Mouse (Mus musculus) heart, postnatal 10 days (tissue): ENCODE data around the gene Pygl. TPM values are rescaled to one million over a fixed set of nuclear protein-coding genes. Genes with fewer than 3 reads are reported as not detected.
"Not testable (repeated sequence)": the region's sequence is repeated elsewhere in the genome, so short reads cannot be mapped to it uniquely, and the experiment has no call there.

Experiments
- DNase-seq, 2 experiments: peaks; one replicate each; pipeline ENCODE4 v3.0.0; 2021
- intact Hi-C: fragments of 180-260 bp; cut with DNase I; formaldehyde crosslinking; loops from one replicate; pipeline ENCODE4 v1.15.1; 2025
- total RNA-seq, 2 experiments: library from RNA; stranded (reverse); gene quantifications; 2 replicates each; pipeline ENCODE4 v1.2.3; 2021

Gene Pygl
- total RNA-seq, 2 experiments from 2014 or later: 8.6 to 13.0 TPM

DNA sequence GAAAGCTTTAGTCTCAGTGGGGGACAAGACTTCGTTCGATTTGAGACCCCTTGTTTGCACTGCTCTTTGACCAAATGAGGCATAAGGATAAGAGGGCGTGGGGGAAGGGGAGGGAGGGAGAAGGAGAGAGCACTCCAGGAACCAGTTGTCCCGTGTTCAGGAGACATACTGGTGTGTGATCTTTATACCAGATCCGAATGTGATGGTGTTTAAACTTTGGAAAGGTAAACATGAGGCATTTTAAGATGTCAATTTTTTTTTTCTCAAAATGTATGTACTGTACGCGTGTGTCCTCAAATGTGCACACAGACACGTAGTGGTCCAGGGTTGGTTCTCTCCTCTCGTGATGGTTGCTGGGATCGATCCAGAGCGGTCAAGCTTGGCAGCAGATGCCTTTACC, 3.1 kb downstream of the Pygl start:
- no peak for DNase-seq
- intact Hi-C loops: no loop called here

DNA sequence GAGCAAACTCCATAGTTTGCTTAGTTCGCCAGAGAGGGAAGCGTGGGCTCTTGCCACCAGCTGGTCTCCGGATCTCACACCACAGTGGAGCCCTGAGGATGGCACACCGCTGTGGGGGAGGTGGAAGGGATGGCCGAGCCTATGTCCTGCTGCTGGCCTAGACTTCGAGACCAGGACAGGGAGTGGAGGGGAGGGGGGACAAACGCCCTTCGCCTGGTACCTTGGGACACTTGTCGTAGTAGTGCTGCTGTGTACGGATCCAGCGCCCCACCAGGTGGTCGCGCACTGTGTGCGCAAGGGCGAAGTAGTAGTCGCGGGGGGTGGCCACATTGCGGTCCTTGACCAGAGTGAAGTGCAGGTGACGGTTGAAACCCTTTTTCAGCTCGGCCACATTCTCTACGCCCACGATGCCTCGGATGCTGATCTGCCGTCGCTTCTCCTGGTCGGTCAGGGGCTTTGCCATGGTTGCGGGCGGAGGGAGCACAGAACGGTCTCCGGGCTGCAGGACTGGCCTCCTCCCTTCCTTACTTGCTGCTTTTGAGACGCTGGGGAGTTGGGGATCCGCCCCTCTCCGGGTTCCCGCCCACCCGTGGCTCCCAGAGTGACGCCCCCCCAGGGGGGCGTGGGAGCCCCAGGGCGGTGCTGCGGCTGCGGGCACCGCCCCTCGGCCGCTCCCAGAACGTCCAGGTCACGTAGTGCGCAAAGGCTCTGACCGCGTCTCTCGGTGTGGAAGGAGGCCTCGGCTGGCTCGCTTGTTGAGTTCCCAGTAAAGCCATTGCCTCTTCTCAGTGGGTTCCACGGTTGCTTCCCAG, 4.0 kb downstream of the Pygl start:
- intact Hi-C loops: no loop called here
- DNase-seq: peak; percentile 79 to 87

DNA sequence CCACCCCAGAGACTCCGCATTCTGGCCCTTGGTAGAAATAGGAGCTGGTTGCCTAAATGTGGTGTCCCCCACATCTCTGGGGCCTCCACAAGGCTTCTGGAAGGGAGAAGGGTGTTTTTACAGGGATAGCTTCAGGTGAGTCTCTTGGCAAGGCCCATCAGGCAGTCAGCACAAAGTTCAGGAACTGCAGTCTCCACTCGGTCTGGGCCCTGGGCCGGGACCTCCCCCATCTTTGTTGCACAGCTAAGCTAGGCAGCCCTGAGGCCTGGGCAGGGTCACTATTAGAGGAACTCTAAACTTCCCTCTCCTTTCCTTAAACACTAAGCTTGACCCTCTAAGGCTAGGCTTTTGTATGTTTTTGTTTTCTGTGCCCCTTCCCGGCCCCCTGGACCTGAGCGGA, 4.6 kb downstream of the Pygl start:
- DNase-seq: no peak

DNA sequence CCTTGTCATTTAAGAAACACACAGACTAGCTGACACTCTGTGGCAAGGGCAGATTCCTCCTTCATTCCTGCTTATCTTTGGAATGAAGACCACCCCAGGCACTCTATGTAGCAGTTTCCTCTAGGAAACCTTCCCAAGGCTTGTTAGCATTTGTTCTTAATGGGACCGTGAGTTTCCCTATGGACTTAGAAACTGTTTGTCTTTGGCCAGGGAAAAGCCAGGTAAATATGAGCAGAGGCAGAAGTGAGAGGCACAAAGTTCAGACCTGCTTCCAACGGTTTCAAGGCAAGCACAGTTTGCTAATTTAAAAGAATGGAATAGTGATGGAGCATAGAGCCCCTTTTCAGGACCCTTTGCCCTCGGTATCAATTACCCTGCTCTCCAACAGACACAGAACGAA, 8.0 kb downstream of the Pygl start:
- DNase-seq: no peak
- intact Hi-C loops: no loop called here

More for the DNA sequence above, 4.6 kb downstream of the Pygl start:
- intact Hi-C loops: no loop called here

DNA sequence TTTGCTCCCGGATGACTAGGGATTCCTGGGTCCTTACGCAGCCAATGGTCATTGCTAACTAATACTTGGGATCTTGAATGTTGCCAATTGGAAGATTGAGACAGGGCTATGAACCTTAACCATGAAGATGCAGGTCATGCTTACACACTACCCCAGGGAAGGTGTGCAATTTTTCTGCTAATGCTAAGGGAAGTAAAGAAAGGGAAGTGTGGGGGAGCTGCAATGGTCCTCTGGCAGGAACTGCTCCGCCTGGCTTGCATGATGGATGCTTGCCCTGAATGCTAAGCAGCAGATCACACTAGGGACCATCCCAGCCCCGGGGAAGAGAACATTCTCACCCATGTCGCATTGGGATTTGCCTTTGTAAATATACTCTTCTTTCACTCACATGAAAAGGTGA, 9.9 kb downstream of the Pygl start:
- DNase-seq: no peak
- intact Hi-C loops: no loop called here

DNA sequence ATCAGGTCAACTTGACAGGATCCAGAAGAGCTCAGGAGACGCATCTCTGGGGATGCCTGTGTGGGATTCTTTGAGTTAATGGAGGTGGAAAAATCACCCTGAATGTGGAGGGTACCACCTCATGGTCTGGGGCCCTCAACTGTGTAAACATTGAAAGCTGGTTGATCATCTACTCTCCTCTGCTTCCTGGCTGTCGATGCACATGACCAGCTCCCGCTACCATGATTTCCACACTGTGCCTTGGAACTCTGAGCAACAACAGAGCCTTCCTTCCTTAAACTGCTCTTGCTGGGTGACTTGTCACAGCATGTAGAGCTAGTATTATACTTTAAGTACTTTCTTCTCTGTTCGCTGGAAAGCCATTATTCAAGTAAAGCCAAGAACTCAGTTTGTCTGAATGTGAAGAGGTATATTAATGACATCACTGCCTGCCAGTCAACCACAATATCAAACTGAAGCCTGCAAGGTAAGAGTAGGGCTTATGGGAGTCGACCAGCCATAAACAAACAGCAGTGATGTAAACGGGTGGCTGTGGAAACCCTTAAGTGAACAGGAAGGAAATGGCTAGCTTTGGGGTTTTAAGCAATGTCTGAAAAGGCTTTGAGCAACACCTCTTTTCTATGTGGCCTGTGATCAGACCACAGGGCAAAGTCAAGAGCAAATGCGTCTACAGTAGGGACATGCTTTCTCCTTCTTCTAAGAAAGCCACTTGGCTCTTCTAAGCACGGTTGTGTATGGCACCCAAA, 12.3 kb downstream of the Pygl start:
- no peak for DNase-seq
- intact Hi-C loops: no loop called here

DNA sequence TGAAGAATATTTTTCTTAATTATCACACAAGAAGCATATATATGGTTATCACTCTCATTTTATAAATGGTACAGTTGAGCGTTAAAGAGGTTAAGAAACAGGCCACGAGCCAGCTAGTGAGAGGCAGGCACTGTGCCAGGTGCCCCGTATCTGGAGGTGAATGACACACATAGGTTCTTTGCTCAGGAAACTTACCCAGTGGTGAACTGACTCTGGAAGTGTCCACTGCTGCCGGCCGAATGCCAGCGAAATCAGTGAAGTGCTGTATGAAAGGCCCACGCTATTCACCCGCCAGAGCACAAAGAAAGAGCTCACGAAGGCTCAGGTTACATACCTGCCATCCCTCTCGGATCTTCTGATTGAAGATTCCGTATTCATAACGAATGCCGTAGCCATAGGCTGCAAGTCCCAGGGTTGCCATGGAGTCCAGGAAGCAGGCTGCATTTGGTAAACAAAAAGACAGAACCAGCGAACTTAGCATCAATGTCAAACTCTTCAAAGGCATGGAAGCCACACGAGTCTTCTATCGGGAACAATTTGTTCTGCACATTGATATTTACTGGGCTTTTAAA, 15.0 kb downstream of the Pygl start:
- intact Hi-C loops: no loop called here
- DNase-seq: no peak

DNA sequence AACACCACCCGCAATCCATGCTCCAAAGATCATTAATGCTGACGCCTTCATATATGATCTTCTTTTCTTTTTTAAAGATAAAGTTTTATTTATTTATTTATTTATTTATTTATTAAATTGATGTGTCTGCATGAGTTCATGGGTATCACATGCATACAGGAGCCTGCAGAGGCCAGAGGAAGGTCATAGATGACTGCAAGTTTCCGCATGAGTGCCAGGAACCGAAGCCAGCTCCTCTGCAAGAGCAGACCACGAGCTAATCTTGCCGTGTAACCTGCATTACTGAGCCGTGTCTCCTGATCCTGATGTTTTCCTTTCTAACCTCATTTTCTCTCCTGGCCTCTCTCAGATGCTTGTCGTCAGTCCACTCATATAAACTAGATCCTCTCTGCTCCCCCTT, 17.0 kb downstream of the Pygl start:
- intact Hi-C loops: no loop called here
- peak; percentile 28 to 41 for DNase-seq

DNA sequence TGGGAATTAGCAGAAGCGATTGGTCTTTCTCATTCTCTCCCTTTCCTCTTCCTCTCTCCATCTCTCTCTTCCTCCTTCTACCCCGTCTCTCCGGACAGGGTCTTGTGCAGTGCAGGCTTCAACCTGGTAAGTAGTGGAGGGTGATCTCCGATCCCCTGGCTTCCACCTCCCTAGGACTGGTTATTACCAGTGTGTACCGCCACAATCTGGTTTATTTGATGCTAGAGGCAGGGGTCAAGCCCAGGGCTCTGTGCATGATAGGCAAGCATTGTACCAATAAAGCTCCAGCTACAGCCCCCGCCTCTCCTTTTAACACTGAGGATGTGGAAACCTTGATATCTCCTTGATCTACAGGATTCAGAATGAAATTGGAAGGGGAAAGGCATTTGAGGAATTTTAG, 17.7 kb downstream of the Pygl start:
- intact Hi-C loops: no loop called here
- no peak for DNase-seq

DNA sequence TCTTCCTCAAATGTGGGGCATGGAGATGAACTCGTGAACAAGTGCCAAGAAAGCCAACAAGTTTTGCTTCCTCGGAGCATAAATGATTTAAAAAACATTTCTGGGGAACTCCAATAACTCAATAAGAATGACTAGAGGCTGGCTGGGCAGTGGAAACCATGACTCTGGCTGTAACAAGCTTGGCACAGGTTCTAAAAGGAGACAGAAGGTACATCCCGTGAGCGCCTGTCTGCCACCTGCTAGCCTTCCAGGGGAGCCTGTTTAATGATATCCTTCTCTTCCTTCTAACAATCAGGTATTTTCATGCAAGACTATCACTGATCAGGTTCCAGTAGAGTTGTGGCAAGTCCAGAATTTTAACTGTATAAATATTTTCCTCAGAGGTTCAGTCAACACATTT, 18.8 kb downstream of the Pygl start:
- intact Hi-C loops: no loop called here
- DNase-seq: no peak

DNA sequence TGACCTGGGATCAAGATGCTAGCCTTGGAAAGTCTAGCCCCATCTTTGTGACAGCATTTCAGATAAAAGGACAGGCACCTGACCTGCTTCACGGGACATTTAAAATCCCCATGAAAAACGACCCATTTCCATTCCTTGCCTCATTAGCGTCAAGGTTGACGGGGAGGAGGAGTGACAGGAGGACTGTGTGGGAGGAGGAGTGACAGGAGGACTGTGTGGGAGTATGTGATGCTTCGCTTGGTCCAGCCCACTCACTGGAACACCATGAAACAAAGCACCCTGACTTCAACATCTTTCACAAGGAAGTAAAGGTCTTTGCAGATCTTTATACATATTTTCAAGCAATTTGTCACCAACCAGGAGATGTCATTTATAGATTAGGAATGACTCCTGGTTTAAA, 23.1 kb downstream of the Pygl start:
- no peak for DNase-seq
- intact Hi-C loops: no loop called here

DNA sequence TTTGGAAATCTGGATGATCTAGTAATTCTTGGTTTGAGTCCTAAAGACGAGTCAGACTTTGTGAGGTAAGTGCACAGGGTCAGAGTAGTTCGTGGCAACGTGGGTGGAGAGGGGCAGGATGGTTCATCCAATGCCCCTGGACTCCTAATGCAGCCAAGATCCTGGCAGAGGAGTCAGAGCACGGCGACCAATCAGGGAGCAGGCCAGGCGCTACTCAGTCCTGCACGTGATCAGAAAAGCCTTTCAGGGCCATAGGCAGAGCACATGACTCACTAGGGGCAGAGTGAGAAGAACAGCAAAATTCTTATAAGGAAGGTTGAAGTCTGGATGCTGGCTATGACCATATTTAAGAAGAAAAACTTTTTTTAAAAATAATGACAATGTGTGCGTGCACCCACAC, 26.9 kb downstream of the Pygl start:
- no peak for DNase-seq
- intact Hi-C loops: no loop called here

DNA sequence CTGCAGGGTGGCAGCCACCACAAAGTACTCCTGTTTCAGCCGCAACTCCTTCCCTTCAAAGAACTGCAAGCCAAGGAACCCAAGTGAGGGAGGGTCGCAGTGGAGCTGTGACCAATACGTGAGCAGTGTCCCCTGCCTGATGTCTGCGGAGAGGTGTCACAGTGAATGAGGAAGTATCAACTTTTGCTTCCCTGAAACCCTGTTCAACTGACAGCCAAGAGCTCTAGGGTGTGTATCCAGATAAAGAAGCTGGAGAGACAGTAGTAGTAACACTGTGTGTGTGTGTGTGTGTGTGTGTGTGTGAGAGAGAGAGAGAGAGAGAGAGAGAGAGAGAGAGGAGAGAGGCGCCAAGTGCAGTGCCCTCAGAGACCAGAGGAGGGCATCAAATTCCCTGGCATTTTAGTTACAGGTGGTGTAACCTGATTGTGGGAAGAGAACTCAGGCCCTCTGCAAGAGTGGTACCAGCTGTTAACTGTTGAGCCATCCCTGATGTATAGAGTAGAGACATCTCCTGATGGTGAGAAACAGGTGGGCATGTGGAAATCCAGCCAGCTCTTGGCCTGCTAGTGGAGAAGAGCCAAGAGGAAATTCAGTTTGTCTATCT, 29.3 kb downstream of the Pygl start:
- DNase-seq: no peak

DNA sequence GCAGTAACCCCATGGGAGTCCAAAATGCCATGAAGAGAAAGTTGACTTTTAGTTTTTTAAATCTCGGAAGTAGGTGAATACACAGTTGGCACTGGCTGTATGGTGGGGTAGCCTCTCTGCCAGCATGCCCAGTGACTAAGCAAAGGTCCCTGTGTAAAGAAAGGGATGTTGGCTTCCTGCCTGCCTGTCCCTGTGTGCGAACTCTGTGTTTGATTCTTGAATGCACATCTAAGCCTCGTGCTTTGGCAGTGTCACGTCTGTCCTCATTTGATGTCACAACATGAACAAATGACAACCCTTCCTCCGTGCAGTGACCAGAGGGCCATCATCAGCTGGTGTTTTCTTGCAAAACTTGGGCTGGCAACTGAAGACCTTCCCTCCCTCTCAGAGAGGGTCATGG, 34.9 kb downstream of the Pygl start:
- intact Hi-C loops: no loop called here
- no peak for DNase-seq

More for the DNA sequence above, 29.3 kb downstream of the Pygl start:
- intact Hi-C loops: no loop called here

DNA sequence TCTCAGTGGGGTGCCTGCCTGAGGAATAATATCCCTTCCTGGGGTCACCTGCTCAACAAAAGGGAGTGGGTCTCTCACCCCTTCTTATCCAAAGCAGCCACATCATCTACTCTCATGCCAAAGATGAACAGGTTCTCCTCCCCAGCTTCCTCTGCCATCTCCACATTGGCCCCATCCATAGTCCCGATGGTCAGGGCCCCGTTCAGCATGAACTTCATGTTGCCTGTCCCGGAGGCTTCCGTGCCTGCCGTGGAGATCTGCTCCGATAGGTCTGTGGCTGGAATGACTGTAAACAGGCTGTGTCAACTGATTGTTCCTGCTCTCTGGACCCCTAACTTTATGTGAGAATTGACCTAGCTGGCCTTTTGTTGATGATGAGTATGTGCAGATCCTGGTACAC, 35.9 kb downstream of the Pygl start:
- intact Hi-C loops: no loop called here
- no peak for DNase-seq

DNA sequence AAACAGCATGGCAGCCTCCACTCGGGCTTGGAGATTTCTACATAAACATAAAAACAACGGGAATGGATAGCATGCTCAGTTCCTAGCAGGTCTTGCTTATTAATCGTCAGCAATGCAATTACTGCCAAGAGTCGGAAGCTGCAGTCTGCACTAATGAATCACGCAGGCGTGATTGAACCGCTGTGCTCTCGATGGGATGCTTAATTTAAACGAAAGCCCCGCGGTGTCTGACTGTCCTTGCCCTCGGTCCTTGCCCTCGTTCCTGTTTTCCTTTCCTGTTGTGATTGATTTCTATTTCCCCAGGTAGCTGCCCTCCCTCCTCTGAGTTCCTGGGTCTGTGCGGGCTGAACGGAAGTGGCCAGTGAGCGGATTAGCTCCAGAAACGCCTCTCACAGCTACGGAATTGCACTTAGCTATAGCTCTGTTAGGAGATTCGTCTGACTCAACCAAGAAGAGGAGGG, 39.0 kb downstream of the Pygl start:
- intact Hi-C loops: no loop called here
- DNase-seq: no peak

DNA sequence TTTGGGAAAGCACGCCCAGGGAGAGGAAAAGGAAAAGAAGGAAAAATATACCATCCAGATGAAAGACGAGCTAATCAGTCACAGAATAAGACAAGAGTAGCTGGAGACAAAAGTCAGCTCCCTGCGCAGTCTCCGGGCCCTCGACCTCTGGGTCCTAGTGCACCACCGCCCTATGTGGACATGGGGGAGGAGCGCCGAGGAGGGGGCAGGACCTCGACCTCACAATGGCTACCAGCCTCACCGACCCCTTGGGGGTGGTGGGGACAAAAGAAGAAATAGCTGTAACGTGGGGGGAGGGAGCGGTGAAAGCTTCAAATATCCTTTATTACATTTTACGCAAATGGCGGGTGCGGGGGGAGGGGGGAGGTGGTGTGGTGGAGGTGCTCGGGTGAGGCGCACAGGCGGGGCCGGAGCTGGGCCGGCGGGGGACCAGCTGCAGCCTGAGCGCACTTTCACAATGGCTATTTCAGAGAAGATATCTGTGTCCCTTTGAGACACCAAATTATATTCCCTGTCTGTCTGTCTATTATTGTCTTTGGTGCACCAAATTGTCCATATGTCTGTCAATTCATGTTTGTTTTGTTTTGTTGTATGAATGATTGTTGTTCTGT, 47.0 kb downstream of the Pygl start:
- intact Hi-C loops: no loop called here
- DNase-seq: no peak

DNA sequence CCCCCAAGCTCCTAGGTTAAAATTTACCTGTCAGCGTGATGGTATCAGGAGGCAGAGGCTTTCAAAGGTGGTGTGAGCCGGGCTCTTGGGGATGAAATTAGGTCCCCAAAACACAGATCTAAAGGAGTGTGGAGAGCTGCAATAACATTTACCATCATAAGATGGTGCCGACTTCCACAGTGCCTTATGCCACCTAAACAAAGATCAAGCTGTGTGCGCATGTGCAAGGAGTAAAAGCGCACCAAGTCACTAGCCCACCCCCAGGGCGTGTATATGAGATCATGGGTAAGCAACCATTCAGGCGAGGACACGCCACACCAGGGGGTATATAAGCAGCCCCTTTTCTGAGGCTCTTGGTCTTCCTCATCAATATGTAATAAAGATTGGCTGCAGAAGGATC, 47.8 kb downstream of the Pygl start:
- intact Hi-C loops, DNase-seq: not testable (repeated sequence)

DNA sequence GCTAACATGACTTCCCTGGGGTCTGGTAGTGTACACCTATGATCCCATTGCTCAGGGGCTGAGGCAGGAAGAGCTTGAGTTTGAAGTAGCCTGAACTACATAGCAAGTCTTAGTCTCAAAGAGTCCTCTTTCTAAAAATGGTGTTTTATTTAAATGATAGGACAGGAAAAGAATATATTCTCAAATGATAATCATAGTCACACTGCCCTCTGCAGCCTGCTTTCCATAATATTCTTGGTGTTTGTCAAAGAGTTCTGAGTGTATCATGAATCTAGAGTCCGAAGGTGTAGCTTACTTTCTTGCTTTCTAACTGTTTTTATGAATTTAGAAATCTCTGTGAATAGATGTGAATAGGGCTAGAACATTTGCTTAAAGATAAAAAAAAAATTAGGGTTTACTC, 61.3 kb downstream of the Pygl start:
- DNase-seq: no peak
- intact Hi-C loops: no loop called here

DNA sequence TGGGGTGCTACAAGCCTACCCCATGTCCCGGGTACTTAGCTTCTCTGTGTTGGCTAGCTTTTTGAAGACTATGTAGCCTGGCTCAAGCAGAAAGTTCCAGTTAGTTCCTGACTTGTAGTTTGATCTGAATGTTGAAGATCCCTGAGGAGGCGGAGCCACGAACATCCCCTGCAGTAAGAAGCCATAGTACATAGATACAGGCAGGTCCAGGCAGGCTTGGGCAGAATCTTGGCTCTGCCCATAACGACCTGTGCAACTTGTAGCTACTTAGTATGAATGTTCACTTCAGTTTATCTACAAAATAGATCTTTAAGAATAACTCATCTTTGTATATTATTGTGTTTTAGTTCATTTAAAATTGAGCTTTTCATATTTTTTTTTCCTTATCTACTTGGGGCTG, 63.3 kb downstream of the Pygl start:
- intact Hi-C loops: no loop called here
- no peak for DNase-seq

DNA sequence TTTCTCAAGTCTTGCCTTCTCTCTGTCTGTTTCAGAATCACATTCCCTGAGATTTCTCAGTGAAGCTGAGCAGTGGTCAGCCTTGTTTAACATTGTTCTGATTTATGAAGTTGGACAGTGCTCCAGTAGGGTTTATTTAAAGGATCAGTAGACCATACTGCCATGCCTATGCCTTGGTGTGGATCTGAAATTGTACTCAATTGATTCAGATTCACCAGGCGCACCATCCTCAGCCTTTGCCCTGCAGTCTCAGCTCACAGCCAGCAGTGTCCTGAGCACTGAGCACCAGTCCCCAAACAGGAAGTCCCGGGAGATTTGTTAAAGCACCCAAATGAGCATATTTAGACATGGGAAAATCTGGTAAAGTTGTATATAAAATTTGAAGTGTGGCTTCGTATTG, 66.5 kb downstream of the Pygl start:
- intact Hi-C loops: no loop called here
- no peak for DNase-seq
